Mouse (Mus musculus): ENCODE data around the gene Ccr6.

DNA sequence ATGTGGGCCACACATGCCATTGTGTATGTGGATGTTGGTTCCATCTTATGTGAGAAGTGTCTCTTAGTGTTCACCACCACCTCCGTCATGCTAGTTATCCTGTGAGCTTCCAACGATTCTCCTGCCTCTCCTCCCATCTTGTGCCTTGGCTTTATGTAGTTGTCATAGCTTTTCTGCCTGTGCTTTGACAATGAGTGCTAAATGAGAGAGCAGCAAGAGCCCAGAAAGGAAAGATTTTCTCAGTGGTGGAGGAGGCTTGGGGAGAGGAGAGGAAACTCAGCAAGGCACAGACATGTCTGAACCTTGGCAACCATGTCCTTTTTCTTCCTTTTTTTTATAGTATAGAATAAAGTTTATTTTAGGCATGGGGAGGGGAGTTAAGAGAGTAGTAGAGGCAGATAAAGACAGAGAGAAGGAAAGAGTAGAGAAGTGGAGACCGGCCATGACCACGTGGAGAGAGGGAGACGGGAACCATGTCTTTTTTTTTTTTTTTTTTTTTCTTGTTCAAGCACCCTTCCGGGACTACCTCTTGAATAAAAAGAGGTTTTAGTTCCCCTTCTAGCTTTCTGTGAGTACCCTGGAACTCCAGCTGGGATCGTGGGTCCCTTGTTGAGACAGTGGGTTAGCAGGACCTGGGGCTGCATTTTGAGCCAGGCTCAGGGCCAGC, 67.1 kb downstream of the Ccr6 start:
- TF ChIP-seq CTCF (IDR thresholded peaks at IDR 0.05; ENCODE audit: insufficient read depth, low read length) (no peak), POLR2A (IDR thresholded peaks at IDR 0.05; ENCODE audit: borderline replicate concordance, extremely low read depth, low read depth, low read length) (no peak)
